Mouse (Mus musculus) mature B cell (primary cell): ENCODE data around the gene Wdr53.
"Not testable (repeated sequence)": the region's sequence is repeated elsewhere in the genome, so short reads cannot be mapped to it uniquely, and the experiment has no call there.

Experiments used
- in situ Hi-C: fragments of 300-500 bp; cut with MboI; formaldehyde crosslinking; loops from 2 replicates; pipeline ENCODE4 v1.14.3; 2019

The Wdr53 gene

DNA sequence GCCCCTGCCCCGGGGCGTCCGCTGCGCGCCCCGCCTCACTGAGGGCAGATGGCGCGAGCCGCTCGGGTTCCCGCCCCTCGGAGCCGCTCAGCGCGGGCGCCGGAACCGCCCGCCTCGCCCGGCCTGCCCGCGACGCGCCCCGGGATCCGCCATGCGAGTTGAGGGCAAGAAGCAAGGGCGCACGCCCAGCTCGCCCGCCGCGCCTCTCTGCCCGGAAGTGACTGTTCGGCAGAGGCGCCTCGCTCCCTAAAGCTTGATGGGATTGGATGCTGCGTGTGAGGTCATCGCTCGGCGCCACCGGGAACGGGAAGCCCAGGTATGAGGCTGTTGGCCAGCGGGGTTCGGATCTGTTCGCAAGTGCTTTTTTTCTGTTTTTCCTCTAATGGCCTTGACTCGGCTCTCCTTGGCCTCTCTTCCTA is at the start of gene Wdr53, which contains the start of gene Fbxo45:
Gene Wdr53 (plus strand): TSS at position 276 of the 419 bp plus-strand sequence.
Gene Fbxo45 (minus strand): TSS at position 207 of the 419 bp plus-strand sequence.
- in situ Hi-C loops: no loop called here

DNA sequence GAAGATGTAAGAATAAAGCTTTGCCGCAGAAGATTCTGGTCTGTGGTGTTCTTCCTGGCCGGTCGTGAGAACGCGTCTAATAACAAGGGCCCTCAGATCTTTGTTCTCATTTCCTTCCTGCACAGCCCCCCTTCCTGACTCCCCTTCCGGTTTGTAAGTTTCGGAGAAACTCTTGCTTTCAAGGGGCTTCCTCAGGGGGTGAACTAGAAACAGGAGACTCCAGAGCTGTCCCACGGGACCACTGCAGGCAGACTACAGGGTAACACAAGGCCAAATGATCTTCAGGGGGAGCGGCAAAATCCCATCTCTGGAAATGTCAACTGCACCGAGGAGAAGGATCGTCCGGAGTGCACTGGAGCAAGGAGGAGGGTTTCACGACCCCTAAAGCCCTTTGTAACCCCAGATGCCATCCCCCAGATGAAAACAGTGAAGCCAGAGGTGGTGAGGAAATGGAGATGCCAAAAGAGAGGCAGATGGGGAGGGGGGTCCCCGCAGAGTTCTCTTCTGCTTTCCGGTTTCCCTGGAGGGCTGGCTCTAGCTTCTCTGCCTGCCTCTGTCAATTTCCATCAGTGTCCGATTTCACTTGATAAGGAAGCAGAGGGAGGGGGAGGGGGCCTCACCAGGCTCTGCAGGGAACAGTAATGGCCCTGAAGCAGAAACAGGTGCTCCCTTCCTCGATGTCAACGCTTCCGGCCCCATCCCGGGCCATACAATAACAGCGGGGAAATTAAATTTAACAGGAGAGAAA is 46.6 kb upstream of the Wdr53 start:
- in situ Hi-C loops: loop anchor here (5.0 kb wide), 2 partner anchors 38 to 88 kb away; no protein-coding TSS in a partner anchor

DNA sequence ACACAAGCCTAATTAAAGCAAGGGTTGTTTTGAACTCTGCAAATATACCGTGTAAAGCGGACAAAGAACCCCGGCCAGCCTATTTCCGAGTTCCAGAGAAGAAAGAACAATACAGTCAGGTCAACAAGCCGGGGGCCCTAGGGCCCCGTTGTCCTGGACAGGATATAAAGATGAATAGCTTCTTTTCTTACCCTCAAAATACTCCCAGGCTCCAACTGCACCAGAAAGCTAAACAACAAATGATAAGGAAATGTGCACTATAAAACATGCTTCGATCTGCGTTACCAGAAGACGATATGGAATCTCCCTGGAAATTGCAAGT is 46.1 kb upstream of the Wdr53 start:
- in situ Hi-C loops: loop anchor here (5.0 kb wide), 2 partner anchors 39 to 89 kb away; no protein-coding TSS in a partner anchor

DNA sequence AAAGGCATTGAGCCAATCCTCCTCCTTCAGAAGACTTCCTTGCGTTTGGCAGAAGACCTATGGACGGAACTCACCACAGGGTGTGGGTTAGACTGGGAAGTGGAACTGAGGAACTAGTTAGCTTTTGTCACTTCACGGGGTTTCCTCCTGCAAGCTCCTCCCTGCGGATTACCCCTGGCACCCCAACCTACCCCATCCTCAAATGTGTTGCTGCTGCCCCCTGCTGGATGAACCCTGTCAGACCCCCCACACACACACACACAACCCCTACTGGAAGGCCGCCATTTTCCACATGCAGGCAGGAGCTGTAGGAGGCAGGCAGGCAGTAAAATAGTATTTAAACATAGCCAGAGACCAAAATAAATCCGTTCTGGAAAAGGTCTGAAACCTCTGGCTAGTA is 44.3 kb upstream of the Wdr53 start:
- in situ Hi-C loops: loop anchor here (5.0 kb wide), 2 partner anchors 40 to 90 kb away; no protein-coding TSS in a partner anchor

DNA sequence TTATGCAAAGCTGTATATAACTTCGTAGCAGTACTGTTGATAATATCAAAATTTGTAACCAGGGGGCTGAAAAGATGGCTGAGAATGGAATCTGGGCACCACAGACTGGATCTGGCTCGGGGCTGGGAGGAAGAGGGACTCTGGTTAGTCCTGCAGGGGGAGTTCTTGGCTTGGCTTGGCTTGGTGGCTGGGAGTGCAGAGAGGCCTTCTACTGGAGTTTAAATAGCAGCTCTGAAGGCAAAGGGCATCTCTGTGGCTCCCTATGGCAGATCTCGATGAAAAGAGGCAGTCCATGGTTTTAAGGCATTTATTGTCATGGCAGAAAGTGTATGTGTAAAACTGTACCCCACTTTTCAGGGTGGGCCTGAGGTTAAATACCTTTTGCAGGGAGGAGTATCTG is 42.1 kb upstream of the Wdr53 start:
- in situ Hi-C loops: loop anchor here (5.0 kb wide), 2 partner anchors 43 to 93 kb away; no protein-coding TSS in a partner anchor

DNA sequence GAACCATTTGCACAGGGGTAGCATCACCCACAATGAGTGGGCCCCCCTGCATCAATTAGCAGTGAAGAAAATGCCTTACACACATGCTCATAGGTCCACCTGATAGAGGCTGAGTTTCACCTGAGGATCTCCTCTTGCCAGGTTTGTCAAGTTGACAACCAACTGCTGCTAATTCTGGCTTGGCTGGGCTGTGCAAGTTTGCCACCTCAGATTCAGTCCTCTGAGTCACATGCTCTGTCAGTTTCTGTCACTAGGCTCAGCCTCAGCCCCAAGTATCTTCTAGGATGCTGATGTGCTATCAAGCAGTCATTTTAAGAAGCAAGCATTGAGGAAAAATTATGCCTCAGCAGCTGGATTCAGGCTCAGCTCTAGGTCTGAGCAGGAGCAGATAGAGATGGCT is 32.9 kb upstream of the Wdr53 start:
- in situ Hi-C loops: no loop called here

DNA sequence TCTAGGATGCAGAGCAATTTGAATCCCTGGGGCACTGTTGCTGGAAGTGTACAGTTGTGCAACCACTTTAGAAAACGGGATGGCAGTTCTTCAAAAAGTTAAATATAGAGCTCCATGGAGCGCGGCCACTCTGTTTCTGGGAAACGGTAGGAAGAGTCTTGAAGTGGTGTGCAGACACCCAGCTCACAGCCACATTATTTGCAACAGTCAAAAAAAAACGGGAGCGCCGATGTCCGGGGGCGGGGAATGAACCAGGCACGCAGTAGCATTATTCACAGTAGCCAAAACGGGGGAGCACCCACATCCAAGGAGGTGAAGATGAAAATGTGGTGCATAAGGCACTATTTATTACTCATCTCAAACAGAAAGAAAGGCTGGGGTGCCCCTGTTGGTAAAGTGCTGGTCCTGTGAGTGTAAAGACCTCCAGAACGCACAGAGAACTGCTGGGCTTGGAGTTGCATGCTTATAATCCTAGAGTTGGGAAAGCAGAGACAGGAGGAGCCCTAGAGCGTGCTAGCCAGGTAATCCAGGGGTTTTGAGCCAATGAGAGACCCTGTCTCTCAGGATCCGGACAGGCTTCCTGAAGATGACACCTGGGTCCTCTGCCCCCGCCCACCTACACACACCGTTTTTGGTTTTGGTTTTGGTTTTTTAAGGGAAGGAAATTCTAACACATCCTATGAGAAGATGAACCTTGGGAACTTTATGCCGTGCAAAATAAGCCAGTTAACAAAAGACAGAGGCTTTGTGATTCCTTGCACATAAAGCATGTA is 32.0 kb upstream of the Wdr53 start:
- in situ Hi-C loops: no loop called here

DNA sequence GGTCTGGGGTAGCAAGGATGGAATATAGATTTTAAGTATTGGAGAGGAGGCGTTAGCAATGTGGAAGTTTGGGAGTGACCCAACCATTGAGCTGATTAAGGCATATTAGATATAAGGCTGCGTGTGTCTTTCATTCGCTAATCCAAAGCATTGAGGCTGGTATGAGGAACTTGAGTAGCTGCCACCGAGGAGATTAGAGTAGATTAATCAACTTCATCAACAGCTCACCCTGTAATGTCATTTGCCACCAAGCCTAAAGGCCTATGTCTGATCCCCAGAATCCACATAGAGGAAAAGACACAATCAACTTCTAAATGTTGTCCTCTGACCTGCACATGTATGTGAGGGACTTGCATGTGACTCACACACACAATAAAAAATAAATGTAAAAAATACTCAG is 25.2 kb upstream of the Wdr53 start:
- in situ Hi-C loops: no loop called here

GRCm38 (mm10) chr16:32222399-32222798 is 24.6 kb upstream of the Wdr53 start:
- in situ Hi-C loops: no loop called here

- in situ Hi-C loops: not testable (repeated sequence)
Observed at GRCm38 (mm10) chr16:32232050-32232449, 15.0 kb upstream of the Wdr53 start.

DNA sequence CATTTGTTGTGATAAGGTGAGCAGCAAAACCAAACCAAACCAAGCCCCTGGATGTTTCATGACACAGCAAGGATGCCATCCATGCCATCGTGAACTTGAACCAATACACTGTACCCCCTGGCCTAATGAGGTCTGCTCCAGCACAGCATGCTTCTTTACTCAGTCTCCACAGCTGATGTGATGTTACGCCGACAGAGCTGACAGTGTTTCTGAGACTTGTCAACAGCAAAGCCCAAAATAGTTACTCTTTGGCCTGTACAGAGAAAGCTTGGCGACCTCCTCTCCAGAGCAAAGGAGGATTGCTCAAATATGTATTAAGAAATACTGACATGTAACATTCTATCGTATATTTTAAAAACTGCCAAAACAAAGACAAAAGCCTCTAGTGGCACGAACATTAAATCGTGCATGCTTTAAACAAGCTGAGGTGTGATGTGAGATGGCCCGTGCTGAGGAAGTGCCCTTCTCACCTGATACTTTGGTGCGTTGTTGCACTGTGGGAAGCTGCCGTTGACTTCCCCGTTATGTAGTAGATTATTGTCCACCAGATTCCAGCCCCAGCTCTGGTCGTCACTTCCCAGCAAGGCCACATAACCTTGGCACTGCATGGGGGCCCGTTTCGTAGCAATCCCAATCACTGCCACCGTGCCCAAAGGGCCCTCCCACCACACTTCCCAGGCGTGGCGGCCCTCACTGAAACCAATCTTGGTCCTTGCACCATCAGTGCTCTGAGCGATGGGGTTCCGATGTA is 8.9 kb upstream of the Wdr53 start:
- in situ Hi-C loops: no loop called here

- in situ Hi-C loops: no loop called here
Observed at GRCm38 (mm10) chr16:32239428-32240312, 7.4 kb upstream of the Wdr53 start.

- in situ Hi-C loops: no loop called here
Observed at GRCm38 (mm10) chr16:32243901-32244300, 3.1 kb upstream of the Wdr53 start.

GRCm38 (mm10) chr16:32246351-32246791 is 656 bp upstream of the Wdr53 start:
- in situ Hi-C loops: no loop called here

DNA sequence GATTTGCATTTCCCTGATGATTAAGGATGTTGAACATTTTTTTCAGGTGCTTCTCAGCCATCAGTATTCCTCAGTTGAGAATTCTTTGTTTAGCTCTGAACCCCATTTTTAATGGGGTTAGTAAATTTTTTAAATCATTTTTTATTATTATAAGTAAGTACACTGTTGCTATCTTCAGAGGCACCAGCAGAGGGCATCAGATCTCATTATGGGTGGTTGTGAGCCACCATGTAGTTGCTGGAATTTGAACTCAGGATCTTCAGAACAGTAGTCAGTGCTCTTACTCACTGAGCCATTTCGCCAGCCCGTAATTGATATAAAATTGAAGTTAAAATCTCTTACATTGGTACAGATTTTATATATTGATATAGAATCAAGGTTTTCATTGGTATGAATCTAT is 17.2 kb downstream of the Wdr53 start:
- in situ Hi-C loops: not testable (repeated sequence)

- in situ Hi-C loops: no loop called here
Observed at GRCm38 (mm10) chr16:32271291-32271690, 24.3 kb downstream of the Wdr53 start, which contains the start of gene Smco1. Smco1 (plus strand) TSS chr16:32271468.

- in situ Hi-C loops: no loop called here
Observed at GRCm38 (mm10) chr16:32273338-32273737, 26.3 kb downstream of the Wdr53 start.

GRCm38 (mm10) chr16:32275041-32275440 is 28.0 kb downstream of the Wdr53 start:
- in situ Hi-C loops: no loop called here

DNA sequence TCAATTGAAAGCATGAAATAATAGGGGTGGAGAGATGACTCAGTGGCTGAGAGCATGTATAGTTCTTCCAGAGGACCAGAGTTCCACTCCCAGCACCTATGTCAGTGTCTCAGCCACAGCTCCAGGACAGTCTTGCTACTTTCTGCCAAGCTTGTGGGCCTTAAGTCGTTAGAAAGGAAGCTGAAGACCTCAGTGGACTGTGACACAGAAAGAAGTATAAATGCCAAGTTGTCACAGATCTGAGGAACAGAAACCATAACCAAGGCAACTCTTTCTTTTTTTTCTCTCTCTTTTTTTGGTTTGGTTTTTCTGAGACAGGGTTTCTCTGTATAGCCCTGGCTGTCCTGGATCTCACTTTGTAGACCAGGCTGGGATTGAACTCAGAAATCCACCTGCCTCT is 28.8 kb downstream of the Wdr53 start:
- in situ Hi-C loops: no loop called here

- in situ Hi-C loops: no loop called here
Observed at GRCm38 (mm10) chr16:32277308-32278256, 30.6 kb downstream of the Wdr53 start, which contains the start of gene Rnf168. Rnf168 (plus strand) TSS chr16:32277459.
